Comparison of ENCODE assay signal across 19 mouse cellular contexts in the genomic region with DNA sequence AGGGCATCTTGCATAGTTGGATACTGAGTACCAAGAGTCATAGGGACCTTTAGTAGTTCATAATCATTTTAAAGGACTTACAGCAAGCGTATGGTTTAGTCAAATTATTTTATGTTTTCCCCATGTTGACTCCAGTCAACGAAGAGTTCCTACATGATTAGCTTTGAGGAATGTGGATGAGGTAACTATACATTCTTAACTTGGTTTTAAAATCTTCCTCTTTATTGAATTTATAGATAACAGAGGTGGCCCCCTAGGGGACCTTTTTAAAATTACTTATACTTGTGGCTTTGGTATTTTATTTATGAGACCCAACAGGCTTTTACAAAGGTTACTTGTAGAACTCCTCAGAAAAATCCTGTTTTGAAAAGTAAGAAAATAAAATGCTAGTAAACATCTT. TPM values are rescaled to one million over a fixed set of nuclear protein-coding genes. Genes with fewer than 3 reads are reported as not detected.
DNase-seq lines count a peak whose midpoint lies in the region; ATAC-seq and TF ChIP-seq lines count a peak whose summit lies in the region.
"Had no signal": no experiment of that assay in that cellular context is flagged by ENCODE, and none has a peak within 500 bp of the region (broad histone marks: within the 10 kb centered on the region; RNA-seq: fewer than 3 reads in every experiment).

No protein-coding gene starts in this region.

- no peak for TF ChIP-seq EP300 in stomach, postnatal 0 days (optimal IDR thresholded peaks at IDR 0.05)

- H3K27me3 ChIP-seq in midbrain, postnatal 0 days (ENCODE audit: insufficient read depth, low read length), result no peaks in the 10 kb centered on the region
- peaks cover 6% of the 10 kb centered on the region for H3K27me3 ChIP-seq in midbrain, embryonic 11.5 days (ENCODE audit: control insufficient read depth, insufficient read depth, low read length)
- H3K27me3 ChIP-seq in stomach, postnatal 0 days (ENCODE audit: control insufficient read depth, insufficient read depth, low read length), result no peaks in the 10 kb centered on the region
- H3K27me3 ChIP-seq: forebrain, embryonic 12.5 days; heart, embryonic 13.5 days; limb, embryonic 15.5 days had no signal

- no peak for ATAC-seq in midbrain, postnatal 0 days (ENCODE audit: low FRiP score)
- no peak for ATAC-seq in midbrain, embryonic 11.5 days (ENCODE audit: low FRiP score)
- ATAC-seq in stomach, postnatal 0 days (ENCODE audit: low FRiP score, low TSS enrichment), result no peak

- H3K4me3 ChIP-seq in midbrain, postnatal 0 days (ENCODE audit: low read depth, low read length), result no peak overlapping the region
- H3K4me3 ChIP-seq in midbrain, embryonic 11.5 days (ENCODE audit: low read depth, low read length), result no peak overlapping the region
- no peak overlapping the region for H3K4me3 ChIP-seq in stomach, postnatal 0 days (ENCODE audit: low read depth, low read length)
- H3K4me3 ChIP-seq: embryonic facial prominence, embryonic 13.5 days; forebrain, embryonic 12.5 days; heart, embryonic 13.5 days; hindbrain, embryonic 13.5 days; limb, embryonic 15.5 days; neural tube, embryonic 15.5 days had no signal

- peak; percentile 30 for DNase-seq in kidney, adult 9 months
- DNase-seq in kidney, postnatal 14 days, result no peak
- DNase-seq in midbrain, postnatal 0 days (ENCODE audit: low spot score), result peak; percentile 13
- no peak for DNase-seq in midbrain, embryonic 11.5 days (ENCODE audit: low spot score, missing footprints)
- peak; percentile 43 for DNase-seq in MEL-GATA-1-ER (ENCODE audit: extremely low read depth, low read depth)
- no peak for DNase-seq in stomach, postnatal 0 days (ENCODE audit: low spot score)
- DNase-seq in ovary, postnatal 10 days (ENCODE audit: low spot score), result no peak
- DNase-seq: cerebellum, adult 9-11 months; gastrocnemius, postnatal 25 days; right cerebral cortex, postnatal 14 days; thymus, postnatal 4 days had no signal

- H3K27ac ChIP-seq in midbrain, postnatal 0 days (ENCODE audit: low read depth, low read length), result no peak overlapping the region
- no peak overlapping the region for H3K27ac ChIP-seq in midbrain, embryonic 11.5 days (ENCODE audit: low read depth, low read length)
- no peak overlapping the region for H3K27ac ChIP-seq in stomach, postnatal 0 days (replicated peaks)
- H3K27ac ChIP-seq: embryonic facial prominence, embryonic 13.5 days; forebrain, embryonic 12.5 days; heart, embryonic 13.5 days; hindbrain, embryonic 13.5 days; limb, embryonic 15.5 days; macrophage; neural tube, embryonic 15.5 days had no signal

- H3K9ac ChIP-seq in midbrain, postnatal 0 days (replicated peaks; ENCODE audit: low read length, poor library complexity, severe bottlenecking), result no peak overlapping the region
- no peak overlapping the region for H3K9ac ChIP-seq in midbrain, embryonic 11.5 days (ENCODE audit: low read length)
- H3K9ac ChIP-seq in stomach, postnatal 0 days (ENCODE audit: low read length), result no peak overlapping the region
- H3K9ac ChIP-seq: embryonic facial prominence, embryonic 13.5 days; forebrain, embryonic 12.5 days; heart, embryonic 13.5 days; hindbrain, embryonic 13.5 days; limb, embryonic 15.5 days; neural tube, embryonic 15.5 days had no signal

- peak; percentile 34 for TF ChIP-seq CTCF in midbrain, postnatal 0 days (IDR thresholded peaks at IDR 0.05)
- peak; percentile 49; the same call in 1 of the 2 replicates for TF ChIP-seq CTCF in stomach, postnatal 0 days (IDR thresholded peaks at IDR 0.05; ENCODE audit: low read depth)

- H3K36me3 ChIP-seq in midbrain, postnatal 0 days (ENCODE audit: insufficient read depth, low read length), result no peaks in the 10 kb centered on the region
- H3K36me3 ChIP-seq in midbrain, embryonic 11.5 days (ENCODE audit: control insufficient read depth, insufficient read depth, low read length), result no peaks in the 10 kb centered on the region
- no peaks in the 10 kb centered on the region for H3K36me3 ChIP-seq in stomach, postnatal 0 days (ENCODE audit: control insufficient read depth, insufficient read depth, low read length)
- H3K36me3 ChIP-seq: embryonic facial prominence, embryonic 13.5 days; forebrain, embryonic 12.5 days; G1E; heart, embryonic 13.5 days; hindbrain, embryonic 13.5 days; limb, embryonic 15.5 days; neural tube, embryonic 15.5 days had no signal

- 0 out of 2 replicates have a peak, but pooled peaks cover 6% of the 10 kb centered on the region for H3K4me1 ChIP-seq in midbrain, postnatal 0 days (ENCODE audit: insufficient read depth, low read length)
- H3K4me1 ChIP-seq in midbrain, embryonic 11.5 days (ENCODE audit: control insufficient read depth, insufficient read depth, low read length), result 0 out of 2 replicates have a peak, but pooled peaks cover 6% of the 10 kb centered on the region
- no peaks in the 10 kb centered on the region for H3K4me1 ChIP-seq in stomach, postnatal 0 days (replicated peaks; ENCODE audit: control insufficient read depth, insufficient read depth)

- no peaks in the 10 kb centered on the region for H3K9me3 ChIP-seq in midbrain, postnatal 0 days (ENCODE audit: low read length)
- H3K9me3 ChIP-seq in midbrain, embryonic 11.5 days (ENCODE audit: control insufficient read depth, low read length), result no peaks in the 10 kb centered on the region
- H3K9me3 ChIP-seq in stomach, postnatal 0 days (ENCODE audit: control insufficient read depth, low read length), result no peaks in the 10 kb centered on the region
- H3K9me3 ChIP-seq: embryonic facial prominence, embryonic 13.5 days; forebrain, embryonic 12.5 days; G1E; heart, embryonic 13.5 days; hindbrain, embryonic 13.5 days; limb, embryonic 15.5 days; neural tube, embryonic 15.5 days had no signal

- no peak overlapping the region for H3K4me2 ChIP-seq in midbrain, postnatal 0 days (ENCODE audit: low read depth, low read length, poor library complexity, severe bottlenecking)
- no peak overlapping the region for H3K4me2 ChIP-seq in midbrain, embryonic 11.5 days
- no peak overlapping the region for H3K4me2 ChIP-seq in stomach, postnatal 0 days (replicated peaks; ENCODE audit: low read depth)
- H3K4me2 ChIP-seq: embryonic facial prominence, embryonic 13.5 days; forebrain, embryonic 12.5 days; heart, embryonic 13.5 days; hindbrain, embryonic 13.5 days; limb, embryonic 15.5 days; neural tube, embryonic 15.5 days had no signal

- WGBS in midbrain, postnatal 0 days, result 79% methylated on average over 2 of the region's 2 CpGs
- 77% methylated on average over 2 of the region's 2 CpGs for WGBS in midbrain, embryonic 11.5 days
- 65% methylated on average over 2 of the region's 2 CpGs for WGBS in stomach, postnatal 0 days

RNA-seq across cellular contexts. Expression of gene Cdkn2c, which starts 3.2 kb away (rescaled TPM):
- 5.8 and 8.9 TPM in 2 replicates for total RNA-seq in midbrain, postnatal 0 days (2014; rRNA removed)
- polyA plus RNA-seq in midbrain, postnatal 0 days (2015; fragmentation: Nextera tagmentation; extraction: Ambion mirVana), result 2.4 and 2.7 TPM in 2 replicates
- 7.4 and 8.9 TPM in 2 replicates for polyA plus RNA-seq in midbrain, embryonic 11.5 days (2014; fragmentation: Nextera tagmentation; extraction: Ambion mirVana)
- 9.1 and 9.5 TPM in 2 replicates for polyA plus RNA-seq in stomach, postnatal 0 days (2015; fragmentation: Nextera tagmentation; extraction: Ambion mirVana)

RNA-seq across cellular contexts. Expression of gene Faf1, which starts 6.2 kb away (rescaled TPM):
- total RNA-seq in midbrain, postnatal 0 days (2014; rRNA removed), result 36.8 and 54.6 TPM in 2 replicates
- polyA plus RNA-seq in midbrain, postnatal 0 days (2015; fragmentation: Nextera tagmentation; extraction: Ambion mirVana), result 32.1 and 33.7 TPM in 2 replicates
- 42.4 and 44.0 TPM in 2 replicates for polyA plus RNA-seq in midbrain, embryonic 11.5 days (2014; fragmentation: Nextera tagmentation; extraction: Ambion mirVana)
- 20.8 and 22.4 TPM in 2 replicates for polyA plus RNA-seq in stomach, postnatal 0 days (2015; fragmentation: Nextera tagmentation; extraction: Ambion mirVana)

Comparison
In these comparisons a context has a peak if more than half of its experiments do, and no peak if none do; other contexts are left out.
1. DNase-seq: peak in kidney, adult 9 months (single experiment), midbrain, postnatal 0 days (single experiment) and MEL-GATA-1-ER (single experiment); none in kidney, postnatal 14 days (single experiment), midbrain, embryonic 11.5 days (single experiment), stomach, postnatal 0 days (single experiment) and ovary, postnatal 10 days (single experiment).